Mouse (Mus musculus): ENCODE measurements around the gene Farsa. TPM values are rescaled to one million over a fixed set of nuclear protein-coding genes. Genes with fewer than 3 reads are reported as not detected.
"Not testable (repeated sequence)": the region's sequence is repeated elsewhere in the genome, so short reads cannot be mapped to it uniquely, and the experiment has no call there.

Farsa gene
- total RNA-seq, 4 experiments from 2014 or later, result 19.9 to 24.6 (median 22.9) TPM

DNA sequence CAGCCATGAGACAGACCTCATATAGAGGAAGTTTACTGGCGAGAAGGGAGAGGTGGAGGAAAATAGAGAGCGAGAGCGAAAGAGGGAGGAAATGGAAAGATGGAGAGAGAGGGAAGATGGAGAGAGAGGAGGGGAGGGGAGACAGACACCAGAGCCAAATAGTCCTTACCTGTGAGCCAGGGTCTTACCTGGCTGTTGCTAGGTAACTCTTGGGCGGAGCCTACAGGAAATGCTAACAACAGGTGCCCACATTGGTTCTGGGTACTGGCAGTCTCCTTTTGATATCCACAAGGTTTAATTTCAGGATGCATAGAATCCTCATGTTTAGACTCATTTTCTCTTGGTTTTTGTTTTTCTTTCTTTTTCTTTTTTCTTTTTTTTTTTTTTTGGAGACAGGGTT, 16.2 kb downstream of the Farsa start:
- DNase-seq (ENCODE audit: low spot score), result no peak

DNA sequence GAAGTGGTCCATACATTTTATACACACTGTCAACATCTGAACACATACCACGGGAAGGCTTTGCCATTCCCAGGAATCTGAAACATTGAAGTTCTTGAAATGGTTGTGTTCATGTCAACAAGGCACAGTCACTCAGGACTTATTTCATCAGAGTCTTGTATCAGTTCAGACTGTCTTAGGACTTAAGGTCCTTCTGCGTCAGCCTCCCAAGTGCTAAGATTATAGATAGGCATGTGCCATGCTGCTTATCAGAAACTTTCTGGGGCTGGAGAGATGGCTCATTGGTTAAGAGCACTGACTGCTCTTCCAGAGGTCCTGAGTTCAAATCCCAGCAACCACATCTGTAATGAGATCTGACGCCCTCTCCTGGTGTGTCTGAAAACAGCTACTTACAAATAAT, 17.6 kb downstream of the Farsa start:
- DNase-seq (ENCODE audit: low spot score), result no peak

DNA sequence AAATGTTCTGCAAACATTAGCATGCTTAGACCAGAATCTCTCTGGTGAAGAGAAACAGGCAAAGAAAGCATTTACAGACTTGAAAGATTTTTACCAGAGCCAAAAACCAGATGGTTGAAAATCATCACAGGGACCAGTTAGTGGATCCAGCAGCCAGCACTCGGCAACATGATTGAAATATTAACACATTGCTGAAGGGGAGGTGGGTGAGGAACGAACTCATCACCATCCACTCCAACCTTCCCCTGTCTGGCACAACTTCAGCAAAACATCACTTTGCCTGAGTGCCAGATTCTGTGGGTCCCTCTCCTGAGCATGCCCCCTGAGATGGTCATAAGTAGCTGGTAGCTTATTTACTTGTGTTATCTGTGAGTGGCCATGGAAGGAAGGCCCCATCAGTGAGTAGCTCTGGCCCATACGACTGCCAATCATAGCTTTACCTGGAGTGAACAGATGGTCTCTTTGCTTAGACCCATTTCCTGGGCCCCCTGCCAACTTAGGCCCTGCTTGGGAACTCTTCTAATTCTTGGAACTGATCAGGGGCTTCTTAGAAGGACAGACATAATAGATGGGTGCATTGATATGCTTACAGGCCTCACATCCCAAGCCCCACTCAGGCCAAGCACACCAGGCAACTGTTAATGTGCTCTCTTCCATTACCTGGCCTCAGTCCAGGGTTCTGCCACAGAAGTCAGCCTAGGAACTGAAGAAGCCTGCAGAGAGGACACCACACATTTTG, 20.7 kb downstream of the Farsa start:
- DNase-seq (ENCODE audit: low spot score), result no peak

DNA sequence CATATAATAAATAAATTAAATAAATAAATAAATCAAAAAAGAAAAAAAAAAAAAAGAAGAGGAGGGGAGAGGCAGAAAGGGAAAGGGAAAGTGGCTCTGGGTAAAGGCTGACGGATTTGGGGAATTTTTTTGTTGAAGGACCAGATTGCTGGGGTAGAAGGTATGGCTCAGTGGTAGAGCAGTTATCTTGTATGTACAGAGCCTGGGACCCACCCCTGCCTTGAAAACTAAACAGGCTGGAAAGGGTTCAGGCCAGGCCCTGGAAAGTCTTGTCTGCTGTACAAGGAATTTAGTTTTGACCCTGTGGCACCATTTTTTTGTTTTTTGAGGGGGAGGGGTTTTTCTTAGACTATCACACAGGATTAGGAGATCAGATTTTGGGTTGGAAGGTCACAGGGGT, 22.1 kb downstream of the Farsa start:
- no peak for DNase-seq (ENCODE audit: low spot score)

DNA sequence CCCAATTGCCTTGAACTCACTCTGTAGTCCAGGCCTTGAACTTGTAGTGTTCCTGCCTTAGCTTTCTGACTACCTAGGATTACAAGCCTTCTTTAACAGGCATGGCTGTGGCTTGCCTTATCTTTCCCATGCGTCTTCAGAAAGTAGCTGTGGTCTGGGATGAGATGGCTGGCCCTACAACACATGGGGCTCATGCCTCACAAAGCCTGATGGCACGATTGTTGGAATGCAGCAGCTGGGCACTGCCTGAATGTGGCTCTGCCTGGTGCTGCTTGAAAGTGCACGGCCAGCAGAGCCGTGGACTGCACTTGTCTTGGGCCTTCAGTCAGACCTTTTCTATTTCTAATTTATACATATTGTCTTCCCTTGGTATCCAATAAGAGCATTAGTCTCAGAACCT, 27.9 kb downstream of the Farsa start:
- no peak for DNase-seq (ENCODE audit: low spot score)

DNA sequence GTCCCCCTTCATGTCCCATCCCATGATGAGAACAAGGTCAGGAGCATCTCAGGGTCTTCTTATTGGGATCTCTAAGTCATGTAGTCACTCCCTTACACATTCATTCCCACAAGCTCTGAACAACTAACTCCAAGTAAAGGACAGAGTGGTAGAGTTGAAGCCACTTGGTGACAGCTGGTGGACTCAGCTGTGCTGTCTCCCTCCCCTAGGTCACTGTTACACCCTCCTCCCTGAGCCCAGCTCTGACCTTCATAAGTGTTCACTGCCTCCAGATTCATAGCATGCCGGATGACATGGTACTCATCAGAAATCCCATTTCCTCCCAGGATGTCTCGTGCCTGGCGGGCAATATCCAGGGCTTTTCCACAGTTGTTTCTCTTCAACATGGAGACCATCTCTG, 31.5 kb downstream of the Farsa start:
- DNase-seq (ENCODE audit: low spot score), result no peak

DNA sequence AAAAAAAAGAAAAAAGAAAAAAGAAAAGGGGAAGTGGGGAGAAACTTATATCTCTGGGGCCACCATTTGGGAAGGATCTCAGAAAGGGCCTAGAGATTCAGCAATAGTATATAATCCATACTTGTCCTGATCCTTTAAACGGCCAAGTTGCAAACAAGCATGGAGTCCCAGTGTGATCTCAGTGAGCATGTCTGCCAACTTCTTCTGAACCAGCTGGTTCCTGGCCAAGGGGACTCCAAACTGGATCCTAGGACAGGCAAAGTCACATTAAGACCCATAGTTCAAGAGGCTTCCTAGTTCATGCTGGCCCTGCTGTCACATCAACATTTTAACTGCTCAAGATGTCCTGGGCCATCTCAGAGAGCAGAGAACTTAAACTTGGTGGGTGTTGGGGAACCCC, 32.4 kb downstream of the Farsa start:
- DNase-seq (ENCODE audit: low spot score), result no peak

DNA sequence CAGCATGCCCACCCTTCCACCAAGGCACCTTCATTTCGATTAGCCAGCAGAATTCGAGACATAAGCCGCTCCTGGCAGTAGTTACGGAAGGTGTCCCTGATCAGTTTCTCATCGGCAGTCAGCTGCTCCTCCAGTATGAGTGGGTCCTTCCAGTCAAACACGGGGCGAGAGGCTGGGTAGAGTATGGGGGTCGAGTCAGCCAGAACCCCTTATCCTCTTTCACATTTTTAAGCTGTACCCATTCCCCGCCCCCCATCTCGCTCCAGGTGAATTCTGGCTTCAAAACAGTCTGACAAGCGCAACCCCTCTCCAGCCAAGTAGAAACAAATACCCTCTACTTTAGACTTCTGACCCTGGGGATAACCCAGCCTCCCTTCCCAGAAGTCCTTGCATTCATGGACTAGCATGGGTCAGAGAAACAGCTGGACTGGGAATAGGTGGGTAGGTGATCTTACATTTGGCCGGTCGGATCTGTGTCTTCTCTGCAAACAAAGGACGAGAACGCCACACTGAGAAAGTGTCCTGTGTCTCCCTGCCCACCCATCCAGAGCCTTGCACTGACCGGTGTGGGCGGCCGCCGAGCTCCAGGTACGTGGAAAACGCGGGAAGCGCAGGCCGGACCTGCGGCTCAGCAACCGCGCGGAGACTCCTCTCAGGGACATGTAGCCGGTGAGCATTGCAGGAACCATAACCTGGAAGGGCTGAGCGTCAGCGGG, 36.4 kb downstream of the Farsa start:
- no peak for DNase-seq (ENCODE audit: low spot score)

DNA sequence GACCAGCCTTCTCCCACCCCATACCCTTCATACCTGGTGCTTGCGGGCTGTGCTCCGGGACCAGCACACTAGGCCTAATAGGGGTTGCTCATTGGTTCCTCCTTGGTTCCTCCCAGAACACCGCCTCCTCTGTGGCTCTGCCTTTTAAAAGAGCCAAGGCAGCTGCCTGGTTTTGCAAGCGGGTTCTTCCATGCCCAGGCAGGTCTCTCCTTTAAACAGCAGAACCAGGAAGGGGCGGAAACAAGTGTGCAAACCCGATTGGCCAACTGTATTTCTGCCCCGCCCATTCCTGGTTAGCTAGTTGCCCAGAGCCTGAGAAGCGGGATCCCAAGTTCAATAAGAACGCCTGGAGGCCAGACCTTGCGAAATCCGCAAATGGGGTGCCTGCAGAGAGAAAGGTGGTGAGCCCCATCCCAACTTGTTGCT, 36.9 kb downstream of the Farsa start, which contains the start of gene Gcdh:
Gcdh (minus strand) TSS at position 213 of the 426 bp plus-strand sequence.
- DNase-seq (ENCODE audit: low spot score), result peak; percentile 98

DNA sequence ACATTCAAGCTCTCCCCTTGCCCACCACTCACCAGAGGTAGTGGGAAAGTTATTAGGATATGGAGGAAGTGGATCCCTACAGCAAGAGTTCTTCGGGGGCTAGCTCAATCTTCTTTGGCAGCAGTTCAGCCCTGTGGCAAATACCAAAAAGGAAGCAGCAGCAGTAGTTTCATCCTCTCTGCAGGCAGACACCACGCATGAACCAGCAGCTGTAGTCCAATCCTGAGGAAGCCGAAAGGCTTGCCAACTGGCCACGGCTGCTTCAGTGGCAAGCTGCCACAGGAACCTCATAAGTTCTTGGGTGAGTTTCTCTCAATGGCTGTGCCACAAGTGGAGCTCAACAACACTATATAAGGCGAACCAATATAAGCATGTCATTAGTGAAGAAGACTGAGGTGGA, 39.2 kb downstream of the Farsa start:
- no peak for DNase-seq (ENCODE audit: low spot score)

DNA sequence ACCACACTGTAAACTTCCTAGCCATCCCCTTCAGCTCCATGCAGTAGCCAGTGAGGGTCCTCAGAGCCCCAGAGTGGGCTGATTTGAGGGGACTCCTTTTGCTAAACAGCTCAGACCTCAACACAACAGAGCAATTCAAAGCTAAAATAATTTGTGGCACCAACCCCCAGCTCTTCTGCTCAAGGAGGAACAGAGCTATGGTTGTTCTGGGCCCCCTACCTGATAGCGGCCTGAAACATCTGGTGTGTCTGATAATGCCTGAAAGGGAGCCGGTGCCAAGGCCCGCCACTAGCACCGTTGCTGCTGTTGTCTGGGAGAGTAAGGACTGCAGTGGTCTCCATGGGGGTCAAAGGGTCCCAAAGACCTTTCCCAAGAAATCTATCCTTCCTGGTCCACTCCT, 44.3 kb downstream of the Farsa start:
- DNase-seq (ENCODE audit: low spot score), result no peak

DNA sequence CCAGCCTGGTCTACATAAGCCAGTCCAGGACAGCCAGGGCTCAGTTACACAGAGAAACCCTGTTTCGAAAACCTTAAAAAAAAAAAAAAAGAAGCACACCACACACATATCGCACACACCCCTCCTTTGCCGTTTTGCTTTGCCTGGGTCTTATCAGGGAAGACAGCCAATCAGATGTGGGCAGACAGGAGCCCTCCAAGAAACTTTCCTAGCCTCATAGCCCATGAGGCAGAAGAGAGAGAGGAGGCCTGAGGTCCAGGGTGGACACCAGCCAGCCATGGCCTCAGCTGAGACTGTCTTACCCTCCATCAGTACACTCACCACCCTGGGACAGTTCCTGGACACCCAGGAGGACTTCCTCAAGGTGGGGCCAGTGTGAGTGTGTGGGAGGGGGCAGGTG, 45.0 kb downstream of the Farsa start, which contains the start of gene Klf1:
Klf1 (plus strand) TSS at position 177 of the 400 bp plus-strand sequence.
- DNase-seq (ENCODE audit: low spot score), result no peak

DNA sequence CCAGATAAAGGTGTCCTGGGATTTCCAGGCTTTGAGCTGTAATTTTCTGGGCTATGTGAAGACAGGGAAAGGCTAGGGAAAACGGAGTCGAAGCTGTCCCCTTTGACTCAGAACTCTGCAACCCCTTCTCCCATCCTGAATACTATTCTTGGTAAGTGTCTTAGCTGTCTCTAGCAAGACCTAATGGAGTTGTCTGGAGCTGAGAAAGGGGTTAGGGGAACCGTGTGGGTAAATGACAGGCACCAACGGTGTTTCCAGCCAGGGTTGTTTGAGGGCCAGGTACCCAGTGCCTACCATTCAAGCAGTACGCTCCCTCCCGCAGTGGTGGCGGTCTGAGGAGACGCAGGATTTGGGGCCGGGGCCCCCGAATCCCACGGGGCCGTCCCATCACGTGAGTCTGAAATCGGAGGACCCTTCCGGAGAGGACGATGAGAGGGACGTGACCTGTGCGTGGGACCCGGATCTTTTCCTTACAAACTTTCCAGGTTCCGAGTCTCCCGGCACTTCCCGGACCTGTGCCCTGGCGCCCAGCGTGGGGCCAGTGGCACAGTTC, 45.7 kb downstream of the Farsa start:
- DNase-seq (ENCODE audit: low spot score), result no peak

DNA sequence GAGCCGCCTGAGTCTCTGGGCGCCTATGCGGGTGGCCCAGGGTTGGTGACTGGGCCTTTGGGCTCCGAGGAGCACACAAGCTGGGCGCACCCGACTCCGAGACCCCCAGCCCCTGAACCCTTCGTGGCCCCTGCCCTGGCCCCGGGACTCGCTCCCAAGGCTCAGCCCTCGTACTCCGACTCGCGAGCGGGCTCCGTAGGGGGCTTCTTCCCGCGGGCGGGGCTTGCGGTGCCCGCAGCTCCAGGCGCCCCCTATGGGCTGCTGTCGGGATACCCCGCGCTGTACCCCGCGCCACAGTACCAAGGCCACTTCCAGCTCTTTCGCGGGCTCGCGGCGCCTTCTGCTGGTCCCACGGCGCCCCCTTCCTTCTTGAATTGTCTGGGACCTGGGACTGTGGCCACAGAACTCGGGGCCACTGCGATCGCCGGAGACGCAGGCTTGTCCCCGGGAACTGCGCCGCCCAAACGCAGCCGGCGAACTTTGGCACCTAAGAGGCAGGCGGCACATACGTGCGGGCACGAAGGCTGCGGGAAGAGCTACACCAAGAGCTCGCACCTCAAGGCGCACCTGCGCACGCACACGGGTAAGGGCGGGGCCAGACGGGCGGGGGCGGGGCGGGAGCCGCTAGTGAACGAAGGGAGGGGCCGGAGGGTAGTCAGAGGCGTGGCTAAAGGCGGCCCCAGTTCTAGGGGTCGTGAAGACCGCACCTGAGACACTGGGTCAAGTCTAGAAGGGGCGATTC, 46.3 kb downstream of the Farsa start:
- peak; percentile 89 for DNase-seq (ENCODE audit: low spot score)

DNA sequence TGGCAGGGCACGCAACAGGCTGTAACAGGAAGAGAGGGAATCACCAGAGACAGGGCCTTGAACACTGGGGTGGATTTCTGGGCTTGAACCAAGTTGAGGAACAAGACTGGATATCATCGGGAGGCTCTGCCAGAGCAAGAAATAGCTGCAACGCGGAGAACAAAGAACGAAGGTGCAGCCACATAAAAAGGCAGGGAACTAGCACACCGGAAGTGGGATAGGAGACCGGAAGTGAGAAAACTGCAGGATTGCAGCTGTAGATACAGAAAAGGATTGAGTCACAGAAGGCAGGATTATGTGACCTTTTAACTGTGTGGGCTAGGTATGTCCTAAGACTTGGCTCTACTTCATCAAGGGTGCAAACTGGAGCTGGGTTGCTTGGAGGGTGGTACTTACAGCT, 47.6 kb downstream of the Farsa start:
- DNase-seq (ENCODE audit: low spot score), result no peak

DNA sequence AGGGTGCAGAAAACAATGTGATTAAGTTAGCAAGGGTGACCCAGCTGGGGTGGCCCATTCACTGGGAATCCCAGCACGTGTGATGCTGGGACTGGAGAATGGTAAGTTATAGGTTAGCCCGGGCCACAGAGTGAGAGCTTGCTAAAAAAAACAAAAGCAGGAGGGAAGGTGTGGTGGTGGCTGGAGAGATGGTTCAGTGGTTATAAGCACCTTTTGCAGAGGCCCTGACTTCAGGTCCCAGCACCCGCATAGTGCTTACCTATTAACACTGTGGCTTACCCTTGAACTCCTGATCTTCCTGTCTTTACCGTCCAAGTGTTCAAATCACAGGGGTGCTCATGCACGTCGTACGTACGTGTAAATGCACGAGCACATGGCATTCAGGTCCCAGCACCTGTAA, 50.2 kb downstream of the Farsa start:
- DNase-seq (ENCODE audit: low spot score), result no peak

DNA sequence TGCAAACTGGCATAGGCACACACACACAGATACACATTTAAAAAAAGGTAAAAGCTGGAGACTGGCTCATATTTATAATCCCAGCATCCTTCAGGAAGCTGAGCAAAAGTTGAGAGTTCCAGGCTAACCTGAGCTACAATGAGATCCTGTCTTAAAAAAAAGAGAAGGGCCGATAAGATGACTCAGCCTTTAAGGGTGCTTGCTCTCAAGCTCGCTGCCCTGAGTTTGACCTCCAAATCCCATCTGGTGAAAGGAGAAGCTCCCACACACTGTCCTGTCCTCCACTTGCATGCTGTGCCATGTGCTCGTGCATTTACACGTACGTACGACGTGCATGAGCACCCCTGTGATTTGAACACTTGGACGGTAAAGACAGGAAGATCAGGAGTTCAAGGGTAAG, 50.7 kb downstream of the Farsa start:
- DNase-seq (ENCODE audit: low spot score), result no peak

DNA sequence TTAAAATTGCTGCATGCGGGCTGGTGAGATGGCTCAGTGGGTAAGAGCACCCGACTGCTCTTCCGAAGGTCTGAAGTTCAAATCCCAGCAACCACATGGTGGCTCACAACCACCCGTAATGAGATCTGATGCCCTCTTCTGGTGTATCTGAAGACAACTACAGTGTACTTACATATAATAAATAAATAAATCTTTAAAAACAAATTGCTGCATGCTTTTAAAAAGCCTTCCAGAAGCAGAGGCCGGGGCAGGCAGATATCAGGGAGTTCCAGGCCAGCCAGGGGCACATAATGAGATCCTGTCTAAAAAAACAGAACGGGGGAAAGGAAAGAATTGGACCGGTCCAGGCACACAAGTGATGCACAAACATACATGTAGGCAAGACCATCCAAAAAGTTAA, 51.2 kb downstream of the Farsa start:
- not testable (repeated sequence) for DNase-seq (ENCODE audit: low spot score)

DNA sequence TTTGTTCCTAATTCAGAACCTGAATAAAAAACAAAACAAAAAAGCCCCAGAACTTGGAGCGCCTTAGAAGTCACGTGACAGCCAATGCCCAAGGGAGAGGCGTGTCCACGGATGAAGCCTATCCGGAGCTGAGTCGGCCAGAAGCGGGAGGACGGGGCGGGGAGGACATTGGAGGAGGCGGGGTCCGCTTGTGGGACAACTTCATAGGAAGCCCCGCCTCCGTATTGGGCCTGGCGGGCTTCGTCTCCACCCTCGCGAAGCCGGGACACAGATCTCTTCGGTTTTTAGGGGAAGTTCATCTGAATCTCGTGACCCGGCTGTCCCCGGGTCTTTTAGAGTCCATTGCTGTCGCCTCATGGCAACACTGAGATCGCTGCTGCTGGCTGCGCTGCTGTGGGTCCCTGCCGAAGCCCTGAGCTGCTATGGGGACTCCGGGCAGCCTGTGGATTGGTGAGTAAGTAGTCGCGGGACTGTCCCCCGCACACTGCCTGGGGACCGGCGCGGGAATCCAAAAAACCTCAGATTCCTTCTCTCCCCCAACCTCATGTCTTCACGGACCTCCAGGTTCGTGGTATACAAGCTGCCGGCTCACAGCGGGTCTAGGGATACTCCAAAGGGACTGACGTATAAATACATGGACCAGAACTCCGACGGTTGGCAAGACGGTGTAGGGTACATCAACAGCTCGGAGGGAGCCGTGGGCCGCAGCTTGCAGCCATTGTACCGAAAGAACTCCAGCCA, 51.8 kb downstream of the Farsa start, which contains the start of gene Dnase2a:
Dnase2a (plus strand) TSS at position 140 of the 741 bp plus-strand sequence.
- DNase-seq (ENCODE audit: low spot score), result peak; percentile 98

DNA sequence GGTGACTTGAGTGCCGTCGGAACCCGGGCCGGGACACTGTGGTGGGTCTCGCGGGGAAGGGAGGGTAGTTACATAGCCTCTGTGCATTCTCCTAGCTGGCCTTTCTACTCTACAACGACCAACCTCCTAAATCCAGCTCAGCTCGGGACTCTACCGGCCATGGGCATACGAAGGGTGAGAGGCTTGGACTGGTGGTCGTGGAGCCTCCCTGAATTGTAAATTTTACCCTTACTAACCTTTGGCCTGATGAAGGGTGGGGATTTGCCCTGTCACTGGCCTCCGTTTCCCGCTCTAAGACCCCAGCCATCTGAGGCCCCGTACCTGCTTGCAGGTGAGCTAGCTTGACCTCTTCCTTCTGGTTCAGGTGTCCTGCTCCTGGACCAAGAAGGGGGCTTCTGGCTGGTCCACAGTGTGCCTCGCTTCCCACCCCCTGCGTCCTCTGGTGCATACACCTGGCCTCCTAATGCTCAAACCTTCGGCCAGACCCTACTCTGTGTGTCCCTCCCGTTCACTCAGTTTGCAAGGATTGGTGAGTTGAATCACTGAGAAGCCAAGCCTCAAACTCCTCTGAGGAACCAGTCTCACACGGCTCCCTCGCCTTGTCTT, 52.5 kb downstream of the Farsa start:
- DNase-seq (ENCODE audit: low spot score), result no peak

DNA sequence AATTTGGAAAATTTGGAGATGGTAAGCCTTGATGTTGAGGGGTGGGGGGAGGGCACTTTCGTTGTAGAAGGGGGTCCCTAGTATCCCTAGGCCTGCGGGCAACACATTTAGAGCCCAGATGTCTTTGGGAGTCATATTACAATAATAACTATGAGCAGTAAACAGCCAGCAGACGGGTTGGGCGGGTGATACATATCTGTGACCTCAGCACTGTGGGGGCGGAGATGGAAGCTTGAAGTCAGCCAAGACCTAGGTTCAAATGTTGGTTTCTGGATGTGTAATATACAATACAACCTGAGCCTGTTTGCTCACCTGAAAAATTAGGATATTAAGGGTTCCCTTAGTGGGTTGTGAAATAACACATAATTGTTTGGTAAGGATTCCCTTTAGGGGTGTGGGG, 53.2 kb downstream of the Farsa start:
- DNase-seq (ENCODE audit: low spot score), result no peak

Data from heart, adult 8-10 months (tissue).